Mouse (Mus musculus) brown adipose tissue, adult 24 weeks (tissue): ENCODE data around the gene B230217C12Rik. TPM values are rescaled to one million over a fixed set of nuclear protein-coding genes. Genes with fewer than 3 reads are reported as not detected.

ENCODE experiments used
- H3K27ac ChIP-seq: fragments of 200-500 bp; replicated peaks from 2 replicates; pipeline ENCODE4 v1.5.1; 2012; ENCODE audit warnings: low read depth, mild to moderate bottlenecking, low read length
- H3K4me1 ChIP-seq: fragments of 200-500 bp; 2 replicates; pipeline ENCODE4 v1.6.1; 2012; ENCODE audit warnings: low read length, mixed read lengths; ENCODE audit not compliant: control insufficient read depth, insufficient read depth, insufficient read length
- H3K4me3 ChIP-seq: fragments of 200-500 bp; 2 replicates; pipeline ENCODE4 v1.5.1; 2012; ENCODE audit warnings: low read depth, mild to moderate bottlenecking, low read length, moderate library complexity; ENCODE audit not compliant: insufficient read depth
- polyA plus RNA-seq: library from polyadenylated mRNA; stranded (reverse); fragments of >200 nt; gene quantifications from 2 replicates; pipeline ENCODE4 v1.2.4, GENCODE M21; 2012; ENCODE audit not compliant: missing spikeins, insufficient read depth, insufficient read length

The B230217C12Rik gene
- polyA plus RNA-seq, 1 experiment = 0.59 TPM

- Histone ChIP-seq H3K27ac (peak overlapping the region; percentile 83), H3K4me1 (peaks cover 81% of the 10 kb centered on the region), H3K4me3 (no peak overlapping the region)
These were observed 24.8 kb upstream of the B230217C12Rik start for GRCm38 (mm10) chr11:97815736-97816135.

DNA sequence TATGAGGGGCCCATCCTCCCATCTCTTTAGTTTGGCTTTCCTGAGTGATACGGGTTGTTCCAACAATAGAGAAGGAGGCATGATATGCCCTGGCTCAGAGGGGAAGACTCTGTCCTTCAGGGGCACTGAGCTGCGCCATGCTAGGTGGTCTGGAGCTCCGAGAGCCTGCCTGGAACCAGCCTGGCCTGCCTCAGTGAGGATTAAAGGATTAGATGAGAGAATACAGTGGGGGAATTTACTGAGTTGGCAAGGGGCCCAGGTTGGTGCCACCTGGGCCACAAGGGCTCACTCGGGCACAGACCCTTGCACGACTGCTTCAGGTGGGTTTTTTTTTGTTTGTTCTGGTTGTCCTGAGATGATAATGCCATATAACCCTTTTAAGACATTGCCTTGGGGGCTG is 24.4 kb upstream of the B230217C12Rik start:
- peak overlapping the region; percentile 83 for H3K27ac ChIP-seq
- peaks cover 81% of the 10 kb centered on the region for H3K4me1 ChIP-seq
- H3K4me3 ChIP-seq = no peak overlapping the region

DNA sequence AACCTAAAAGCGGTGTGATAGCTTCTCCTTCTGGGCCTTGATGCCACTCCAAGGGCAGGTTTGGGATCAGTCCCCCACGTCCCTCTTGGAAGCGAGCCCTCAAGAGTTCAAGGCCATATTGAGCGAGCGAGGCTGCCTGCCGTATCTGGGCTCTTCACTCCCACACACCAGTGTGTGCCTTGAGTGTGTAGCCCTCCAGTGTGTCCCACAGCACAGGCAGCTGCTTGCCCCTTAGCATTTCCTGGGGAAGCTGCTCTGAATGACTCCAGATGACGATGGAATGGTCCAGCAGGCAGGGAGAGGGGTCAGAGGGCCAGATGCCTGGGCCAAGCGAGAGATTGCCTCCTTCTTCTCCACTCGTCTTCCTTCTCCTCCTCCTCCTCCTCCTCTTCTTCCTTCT is 23.7 kb upstream of the B230217C12Rik start:
- H3K27ac ChIP-seq = peak overlapping the region; percentile 83
- no peak overlapping the region for H3K4me3 ChIP-seq
- H3K4me1 ChIP-seq = peaks cover 82% of the 10 kb centered on the region

DNA sequence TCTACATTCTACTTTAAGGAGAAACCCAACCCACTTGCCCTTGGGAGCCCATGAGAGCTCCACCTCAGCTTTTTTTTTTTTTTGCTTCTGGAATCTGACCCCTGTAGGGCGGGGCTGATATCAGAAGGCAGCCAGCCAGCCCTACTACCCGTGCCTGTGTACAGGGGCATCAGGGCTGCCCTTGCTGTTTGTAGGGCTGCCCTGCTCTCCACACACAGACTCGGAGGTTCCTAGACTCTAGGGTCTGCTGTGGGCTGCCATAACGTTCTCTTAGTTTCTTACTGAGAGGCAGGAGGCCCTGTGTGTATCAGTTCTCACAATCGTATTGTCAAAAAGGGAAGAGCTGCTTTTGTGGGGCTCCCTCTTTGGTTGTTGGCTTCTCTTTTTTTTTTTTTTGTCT is 23.2 kb upstream of the B230217C12Rik start:
- Histone ChIP-seq H3K4me3 (no peak overlapping the region), H3K27ac (peak overlapping the region; percentile 83), H3K4me1 (peaks cover 81% of the 10 kb centered on the region)

DNA sequence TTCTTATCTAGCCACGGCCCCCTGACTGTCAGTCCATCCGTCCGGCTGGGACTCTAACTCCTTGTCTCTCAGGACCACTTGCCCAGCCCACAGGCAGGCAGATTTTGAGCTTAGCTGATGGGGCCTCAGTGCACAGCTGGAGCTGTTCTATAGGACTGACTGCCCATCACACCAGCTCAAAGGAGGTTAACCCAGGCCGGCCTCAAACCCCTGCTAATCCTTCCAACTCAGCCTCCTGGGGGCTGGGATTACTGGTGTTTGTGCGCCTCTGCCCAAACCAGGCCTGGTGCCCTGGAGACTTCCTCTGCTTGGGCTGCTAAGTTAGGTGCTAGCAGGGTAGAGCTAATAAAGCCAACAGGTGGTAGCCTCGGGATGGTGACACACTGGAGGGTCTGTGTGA is 22.6 kb upstream of the B230217C12Rik start:
- peak overlapping the region; percentile 83 for H3K27ac ChIP-seq
- H3K4me3 ChIP-seq = no peak overlapping the region
- H3K4me1 ChIP-seq = peaks cover 77% of the 10 kb centered on the region

DNA sequence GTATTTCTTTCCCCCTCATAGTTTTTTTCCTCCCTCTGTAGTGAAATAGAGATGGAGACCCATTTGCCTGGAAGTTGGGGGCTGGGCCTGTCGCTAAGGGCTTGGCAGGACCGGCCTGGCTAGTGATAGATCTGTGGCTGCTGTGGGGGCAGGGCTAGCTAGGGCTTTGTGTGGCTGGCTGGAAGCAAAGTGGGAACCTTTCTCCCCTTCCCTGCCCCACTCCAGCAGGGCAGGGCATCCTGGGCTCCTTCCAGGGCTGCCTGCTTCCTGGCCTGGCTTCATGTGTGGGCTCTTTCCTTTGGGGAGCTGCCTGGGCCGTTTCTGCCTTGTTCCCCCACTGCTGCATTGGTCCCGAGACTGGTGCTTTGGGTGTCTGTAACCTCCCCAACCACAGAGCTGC is 22.0 kb upstream of the B230217C12Rik start:
- Histone ChIP-seq H3K4me1 (peaks cover 71% of the 10 kb centered on the region), H3K27ac (peak overlapping the region; percentile 83), H3K4me3 (no peak overlapping the region)

DNA sequence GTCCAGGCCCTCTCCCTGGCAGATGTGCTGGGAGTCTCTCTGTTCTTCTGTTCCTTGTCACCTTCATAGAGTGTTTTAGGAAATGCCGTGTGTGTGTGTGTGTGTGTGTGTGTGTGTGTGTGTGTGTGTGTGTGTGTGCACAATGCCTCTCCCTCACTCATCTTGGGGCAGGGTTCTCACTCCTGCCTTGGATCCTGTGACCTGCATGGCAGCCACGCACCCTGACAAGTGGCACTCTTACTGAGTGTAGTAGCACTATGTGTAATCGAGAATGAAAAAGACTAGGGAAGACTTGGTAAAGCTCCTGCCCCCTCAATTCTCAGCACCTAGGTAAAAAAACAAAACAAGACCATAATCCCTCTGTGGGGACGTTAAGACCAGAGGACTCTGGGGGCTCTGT is 21.5 kb upstream of the B230217C12Rik start:
- Histone ChIP-seq H3K4me1 (peaks cover 69% of the 10 kb centered on the region), H3K4me3 (no peak overlapping the region), H3K27ac (peak overlapping the region; percentile 83)

DNA sequence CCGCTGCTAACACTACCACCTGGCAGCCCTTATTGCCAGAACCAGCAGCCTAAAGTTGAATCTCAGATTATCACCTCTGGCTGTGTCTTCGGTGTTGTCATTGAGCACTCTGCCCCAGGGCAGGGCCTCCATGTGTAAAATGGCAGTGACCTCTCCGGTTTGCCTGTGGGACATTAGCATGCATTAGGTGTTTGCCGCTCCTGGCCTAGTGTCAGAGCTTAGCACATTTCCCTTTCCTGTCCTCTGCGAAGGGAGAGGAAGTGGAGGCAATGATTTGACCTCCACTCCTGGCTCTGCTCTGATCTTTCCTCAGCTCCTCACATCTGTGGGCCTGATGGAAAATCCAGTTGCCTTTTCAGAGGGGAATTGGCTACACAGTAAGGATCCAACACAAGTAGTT is 20.7 kb upstream of the B230217C12Rik start:
- H3K27ac ChIP-seq = peak overlapping the region; percentile 89
- peaks cover 69% of the 10 kb centered on the region for H3K4me1 ChIP-seq
- no peak overlapping the region for H3K4me3 ChIP-seq

GRCm38 (mm10) chr11:97820840-97821239 is 19.7 kb upstream of the B230217C12Rik start:
- H3K4me3 ChIP-seq = no peak overlapping the region
- peaks cover 69% of the 10 kb centered on the region for H3K4me1 ChIP-seq
- H3K27ac ChIP-seq = peak overlapping the region; percentile 89

DNA sequence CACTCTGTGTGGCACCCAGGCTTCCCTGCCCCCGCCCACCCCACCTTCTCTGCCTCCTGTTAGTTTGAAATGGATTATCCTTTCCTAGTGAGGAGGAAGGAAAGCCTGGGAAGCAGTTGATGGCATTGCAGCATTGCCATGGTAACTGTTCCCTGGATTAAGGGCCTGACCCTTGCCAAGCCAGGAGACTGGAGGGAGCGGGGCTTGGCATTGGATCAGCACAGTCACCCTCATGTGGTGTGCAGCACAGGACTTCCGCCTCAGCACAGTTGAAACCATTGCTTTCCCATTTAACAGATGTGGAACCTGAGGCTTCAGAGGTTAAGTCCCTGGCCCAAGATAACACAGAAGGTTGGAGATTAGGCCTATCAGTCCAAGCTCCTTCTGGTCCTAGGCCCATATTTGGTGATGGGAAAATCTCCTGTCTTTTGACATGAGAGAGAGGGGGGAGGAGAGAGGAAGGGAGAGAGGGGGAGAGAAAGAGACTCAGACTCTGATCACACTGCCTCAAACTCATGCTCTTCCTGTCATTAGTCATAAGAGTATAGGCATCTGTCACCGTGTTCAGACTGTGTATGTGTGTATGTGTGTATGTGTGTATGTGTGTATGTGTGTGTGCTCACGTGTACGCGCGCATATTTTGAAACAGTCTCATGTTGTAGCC is 19.0 kb upstream of the B230217C12Rik start:
- Histone ChIP-seq H3K27ac (peak overlapping the region; percentile 63), H3K4me3 (no peak overlapping the region), H3K4me1 (peaks cover 69% of the 10 kb centered on the region)

GRCm38 (mm10) chr11:97822840-97823603 is 17.6 kb upstream of the B230217C12Rik start:
- Histone ChIP-seq H3K4me3 (peak overlapping the region; percentile 27), H3K27ac (peak overlapping the region; percentile 63), H3K4me1 (peaks cover 60% of the 10 kb centered on the region)

DNA sequence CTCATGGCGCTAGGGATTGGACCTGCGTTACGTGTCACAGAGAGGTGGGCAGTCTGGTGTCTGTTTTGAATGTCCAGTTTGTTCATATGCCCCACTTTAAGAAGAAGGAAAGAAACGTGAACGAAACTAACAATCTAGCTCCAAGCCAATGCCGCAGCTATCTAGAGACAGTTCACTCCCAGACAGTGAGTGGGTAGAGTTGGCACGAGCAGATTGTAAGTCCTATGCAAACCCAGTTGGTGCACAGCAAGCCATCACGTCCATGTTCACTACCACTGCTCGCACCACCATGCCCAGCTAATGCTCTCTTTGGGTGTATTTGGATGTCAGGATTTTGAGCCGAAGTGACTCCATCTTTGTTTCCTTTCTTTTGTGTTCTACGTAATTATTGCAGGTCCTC is 16.4 kb upstream of the B230217C12Rik start:
- peaks cover 50% of the 10 kb centered on the region for H3K4me1 ChIP-seq
- no peak overlapping the region for H3K4me3 ChIP-seq
- H3K27ac ChIP-seq = peak overlapping the region; percentile 33; the same call in 1 of the 2 replicates

- Histone ChIP-seq H3K4me3 (no peak overlapping the region), H3K4me1 (peaks cover 49% of the 10 kb centered on the region), H3K27ac (peak overlapping the region; percentile 65)
These were observed 15.7 kb upstream of the B230217C12Rik start for GRCm38 (mm10) chr11:97824895-97825294.

GRCm38 (mm10) chr11:97825295-97825694 is 15.3 kb upstream of the B230217C12Rik start:
- Histone ChIP-seq H3K4me3 (no peak overlapping the region), H3K4me1 (peaks cover 52% of the 10 kb centered on the region), H3K27ac (peak overlapping the region; percentile 65)

GRCm38 (mm10) chr11:97825971-97826370 is 14.6 kb upstream of the B230217C12Rik start:
- H3K4me1 ChIP-seq = peaks cover 58% of the 10 kb centered on the region
- H3K4me3 ChIP-seq = no peak overlapping the region
- H3K27ac ChIP-seq = peak overlapping the region; percentile 17; the same call in 1 of the 2 replicates

- H3K27ac ChIP-seq = peak overlapping the region; percentile 17
- H3K4me3 ChIP-seq = no peak overlapping the region
- H3K4me1 ChIP-seq = peaks cover 56% of the 10 kb centered on the region
These were observed 14.2 kb upstream of the B230217C12Rik start for GRCm38 (mm10) chr11:97826414-97826813.
